Mouse (Mus musculus): Measurements from ENCODE around the gene Il24. TPM values are rescaled to one million over a fixed set of nuclear protein-coding genes. Genes with fewer than 3 reads are reported as not detected.

Il24 gene
- polyA plus RNA-seq (2016; fragmentation: Nextera tagmentation; extraction: Ambion mirVana), result not detected in 2 replicates

GRCm38 (mm10) chr1:130887354-130887753 lies at the start of gene Il24:
TSS of gene Il24 (minus strand) at chr1:130887454.
- no peaks in the 10 kb centered on the region for H3K4me1 ChIP-seq
- H3K9me3 ChIP-seq, result no peaks in the 10 kb centered on the region

DNA sequence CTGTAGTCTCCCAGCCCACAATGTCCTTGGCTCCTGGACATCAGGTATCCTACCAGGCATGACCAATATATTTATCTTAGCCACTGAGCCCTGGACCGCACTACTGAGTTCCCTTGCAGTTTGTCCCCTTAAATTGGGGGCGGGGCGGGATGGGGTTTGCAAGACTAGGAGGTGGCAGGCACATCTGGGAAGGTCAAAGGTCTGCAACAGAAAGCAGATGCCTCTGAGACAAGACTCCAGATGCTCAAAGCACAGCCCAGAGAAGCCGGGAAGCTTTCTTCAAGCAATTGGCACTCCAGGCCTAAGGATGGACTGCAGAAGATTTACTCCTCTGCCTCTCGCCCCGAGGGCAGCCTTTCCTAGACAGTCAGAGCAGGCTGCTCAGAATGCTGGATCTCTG lies 49.1 kb upstream of the Il24 start:
- Histone ChIP-seq H3K4me3 (no peak overlapping the region), H3K27me3 (ENCODE audit: poor library complexity, severe bottlenecking) (no peaks in the 10 kb centered on the region), H3K27ac (no peak overlapping the region), H3K4me1 (peaks cover 16% of the 10 kb centered on the region; the same call in 1 of the 2 replicates), H3K36me3 (replicated peaks) (no peaks in the 10 kb centered on the region), H3K9me3 (no peaks in the 10 kb centered on the region)
- 49% methylated on average over 6 of the region's 6 CpGs for WGBS
- peak; percentile 22 for DNase-seq (ENCODE audit: extremely low spot score, low spot score)

More at GRCm38 (mm10) chr1:130887354-130887753, at the start of gene Il24:
- no peaks in the 10 kb centered on the region for H3K36me3 ChIP-seq (replicated peaks)
- no peak within 1 kb of the TSS for H3K27ac ChIP-seq
- DNase-seq (ENCODE audit: extremely low spot score, low spot score), result no peak
- H3K27me3 ChIP-seq (ENCODE audit: poor library complexity, severe bottlenecking), result no peaks in the 10 kb centered on the region
- H3K4me3 ChIP-seq, result no peak within 1 kb of the TSS

- no peak for DNase-seq (ENCODE audit: extremely low spot score, low spot score)
- Histone ChIP-seq H3K27me3 (ENCODE audit: poor library complexity, severe bottlenecking) (no peaks in the 10 kb centered on the region), H3K27ac (no peak overlapping the region), H3K36me3 (replicated peaks) (no peaks in the 10 kb centered on the region), H3K4me1 (no peaks in the 10 kb centered on the region), H3K9me3 (no peaks in the 10 kb centered on the region), H3K4me3 (no peak overlapping the region)
These were observed 39.2 kb upstream of the Il24 start for GRCm38 (mm10) chr1:130926484-130926883.

- Histone ChIP-seq H3K4me1 (no peaks in the 10 kb centered on the region), H3K27ac (no peak overlapping the region), H3K4me3 (no peak overlapping the region), H3K27me3 (ENCODE audit: poor library complexity, severe bottlenecking) (no peaks in the 10 kb centered on the region), H3K9me3 (no peaks in the 10 kb centered on the region), H3K36me3 (replicated peaks) (no peaks in the 10 kb centered on the region)
- DNase-seq (ENCODE audit: extremely low spot score, low spot score), result no peak
- 67% methylated on average over 1 of the region's 1 CpGs for WGBS
These were observed 31.2 kb upstream of the Il24 start for GRCm38 (mm10) chr1:130918323-130918980.

DNA sequence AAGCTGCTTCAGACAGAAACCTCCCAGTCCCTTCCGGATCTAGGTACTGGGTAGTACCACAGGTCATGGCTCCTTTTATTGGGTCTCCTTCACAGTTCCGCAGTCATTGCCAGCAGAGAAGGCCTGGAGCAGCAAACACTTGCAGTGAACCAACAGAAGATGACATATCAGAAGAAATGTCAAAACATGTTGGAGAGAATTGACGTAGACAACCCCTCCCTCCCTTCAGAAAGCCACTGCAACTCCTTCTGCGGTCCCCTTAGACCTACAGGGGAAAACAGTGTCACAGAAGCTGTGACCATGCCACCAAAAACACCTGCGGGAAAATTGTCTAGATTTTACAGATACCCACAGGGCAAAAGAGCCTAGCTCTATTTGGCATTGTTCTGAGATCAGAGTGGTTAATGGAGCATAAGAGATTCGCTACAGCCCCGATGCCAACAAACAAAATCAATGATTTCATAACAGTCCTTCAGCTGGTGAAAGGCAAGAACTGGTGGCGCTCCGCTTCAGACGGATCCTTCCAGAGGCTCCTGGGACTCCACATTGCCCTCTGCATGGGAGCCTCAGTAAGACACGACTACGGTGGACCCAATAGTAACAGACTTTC lies 24.3 kb upstream of the Il24 start, which contains the start of gene Il20:
Il20 (minus strand) TSS at position 51 of the 610 bp plus-strand sequence.
- H3K36me3 ChIP-seq (replicated peaks), result no peaks in the 10 kb centered on the region
- DNase-seq (ENCODE audit: extremely low spot score, low spot score), result no peak
- no peaks in the 10 kb centered on the region for H3K4me1 ChIP-seq
- H3K9me3 ChIP-seq, result no peaks in the 10 kb centered on the region
- no peak within 1 kb of the TSS for H3K4me3 ChIP-seq
- no peak within 1 kb of the TSS for H3K27ac ChIP-seq
- H3K27me3 ChIP-seq (ENCODE audit: poor library complexity, severe bottlenecking), result no peaks in the 10 kb centered on the region
- WGBS, result 86% methylated on average over 12 of the region's 12 CpGs

- Histone ChIP-seq H3K27ac (no peak overlapping the region), H3K4me1 (no peaks in the 10 kb centered on the region), H3K4me3 (no peak overlapping the region), H3K9me3 (no peaks in the 10 kb centered on the region), H3K36me3 (replicated peaks) (no peaks in the 10 kb centered on the region), H3K27me3 (ENCODE audit: poor library complexity, severe bottlenecking) (no peaks in the 10 kb centered on the region)
- no peak for DNase-seq (ENCODE audit: extremely low spot score, low spot score)
- WGBS, result 84% methylated on average over 7 of the region's 7 CpGs
These were observed 15.3 kb upstream of the Il24 start for GRCm38 (mm10) chr1:130902505-130902904.

GRCm38 (mm10) chr1:130894468-130894867 lies 7.2 kb upstream of the Il24 start:
- WGBS, result 26% methylated on average over 6 of the region's 6 CpGs
- no peak overlapping the region for H3K4me3 ChIP-seq
- H3K27me3 ChIP-seq (ENCODE audit: poor library complexity, severe bottlenecking), result no peaks in the 10 kb centered on the region
- no peaks in the 10 kb centered on the region for H3K9me3 ChIP-seq
- no peak for DNase-seq (ENCODE audit: extremely low spot score, low spot score)
- no peak overlapping the region for H3K27ac ChIP-seq
- no peaks in the 10 kb centered on the region for H3K36me3 ChIP-seq (replicated peaks)
- H3K4me1 ChIP-seq, result no peaks in the 10 kb centered on the region; the same call in 1 of the 2 replicates

DNA sequence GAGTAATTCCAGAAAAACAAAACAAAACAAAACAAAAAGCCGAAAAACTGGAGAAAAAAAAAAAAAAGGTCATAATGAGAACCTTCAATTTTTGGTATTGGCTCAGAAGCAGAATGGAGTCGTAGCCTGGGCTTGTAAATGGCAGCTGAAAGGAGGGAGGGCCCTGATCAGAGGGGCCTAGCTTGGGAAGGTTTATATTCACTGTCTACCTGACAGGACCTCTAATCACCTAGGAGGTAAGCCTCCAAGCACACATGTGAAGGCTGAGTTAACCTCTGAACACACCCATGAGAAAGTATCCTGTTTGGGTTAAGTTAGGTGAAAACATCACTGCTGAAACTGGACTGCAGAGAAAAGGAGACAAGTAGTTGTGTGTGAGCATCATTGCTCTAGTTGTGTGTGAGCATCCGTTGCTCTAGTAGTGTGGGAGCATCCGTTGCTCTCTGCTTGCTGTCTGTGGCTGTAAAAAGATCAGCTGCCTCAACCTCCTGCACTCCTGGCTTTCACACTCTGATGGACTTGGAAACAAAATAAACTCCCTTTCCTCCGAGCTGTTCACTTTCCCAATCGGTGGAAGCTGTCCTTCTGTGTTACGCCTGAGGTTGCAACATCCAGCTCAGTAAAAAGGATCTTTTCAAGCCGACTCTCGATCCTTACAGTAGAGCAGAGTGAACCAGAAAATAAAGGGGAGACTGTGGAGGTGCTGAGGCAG lies 6.2 kb upstream of the Il24 start:
- no peak for DNase-seq (ENCODE audit: extremely low spot score, low spot score)
- no peaks in the 10 kb centered on the region for H3K36me3 ChIP-seq (replicated peaks)
- H3K4me1 ChIP-seq, result no peaks in the 10 kb centered on the region; the same call in 1 of the 2 replicates
- no peaks in the 10 kb centered on the region for H3K9me3 ChIP-seq
- WGBS, result 70% methylated on average over 9 of the region's 9 CpGs
- no peak overlapping the region for H3K27ac ChIP-seq
- no peak overlapping the region for H3K4me3 ChIP-seq
- H3K27me3 ChIP-seq (ENCODE audit: poor library complexity, severe bottlenecking), result no peaks in the 10 kb centered on the region

- no peaks in the 10 kb centered on the region for H3K27me3 ChIP-seq (ENCODE audit: poor library complexity, severe bottlenecking)
- H3K4me1 ChIP-seq, result no peaks in the 10 kb centered on the region; the same call in 1 of the 2 replicates
- no peaks in the 10 kb centered on the region for H3K9me3 ChIP-seq
- H3K36me3 ChIP-seq (replicated peaks), result no peaks in the 10 kb centered on the region
- H3K27ac ChIP-seq, result no peak overlapping the region
- WGBS, result 74% methylated on average over 1 of the region's 1 CpGs
- no peak overlapping the region for H3K4me3 ChIP-seq
- no peak for DNase-seq (ENCODE audit: extremely low spot score, low spot score)
These were observed 5.2 kb upstream of the Il24 start for GRCm38 (mm10) chr1:130892446-130892845.

DNA sequence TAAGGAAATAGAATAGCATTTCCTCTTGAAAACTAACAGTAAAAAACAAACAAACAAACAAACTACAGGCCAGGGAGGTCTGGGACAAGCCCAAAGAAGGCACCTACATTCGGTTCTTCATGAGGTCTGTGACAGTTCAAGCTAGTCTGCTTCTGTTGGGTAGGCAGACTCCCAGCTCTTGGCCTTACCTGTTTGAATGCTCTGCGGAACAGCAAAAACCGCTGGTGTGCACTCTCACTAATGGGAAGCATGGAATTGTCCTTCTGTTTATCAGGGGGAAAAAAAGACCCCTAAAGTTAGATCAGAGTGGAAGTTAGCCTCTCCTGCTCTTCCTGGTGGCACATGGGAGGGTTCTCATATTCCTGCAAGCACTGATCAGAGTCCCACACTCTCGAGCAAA lies 4.1 kb downstream of the Il24 start:
- Histone ChIP-seq H3K4me1 (peaks cover 6% of the 10 kb centered on the region), H3K9me3 (no peaks in the 10 kb centered on the region), H3K27me3 (ENCODE audit: poor library complexity, severe bottlenecking) (peaks cover 26% of the 10 kb centered on the region), H3K27ac (no peak overlapping the region), H3K4me3 (no peak overlapping the region), H3K36me3 (replicated peaks) (no peaks in the 10 kb centered on the region)
- WGBS, result 87% methylated on average over 4 of the region's 4 CpGs
- no peak for DNase-seq (ENCODE audit: extremely low spot score, low spot score)

GRCm38 (mm10) chr1:130879927-130880326 lies 7.3 kb downstream of the Il24 start:
- Histone ChIP-seq H3K27ac (no peak overlapping the region), H3K36me3 (replicated peaks) (no peaks in the 10 kb centered on the region), H3K4me1 (peaks cover 10% of the 10 kb centered on the region), H3K27me3 (ENCODE audit: poor library complexity, severe bottlenecking) (peaks cover 38% of the 10 kb centered on the region), H3K9me3 (no peaks in the 10 kb centered on the region), H3K4me3 (no peak overlapping the region)
- no peak for DNase-seq (ENCODE audit: extremely low spot score, low spot score)
- 94% methylated on average over 7 of the region's 7 CpGs for WGBS

DNA sequence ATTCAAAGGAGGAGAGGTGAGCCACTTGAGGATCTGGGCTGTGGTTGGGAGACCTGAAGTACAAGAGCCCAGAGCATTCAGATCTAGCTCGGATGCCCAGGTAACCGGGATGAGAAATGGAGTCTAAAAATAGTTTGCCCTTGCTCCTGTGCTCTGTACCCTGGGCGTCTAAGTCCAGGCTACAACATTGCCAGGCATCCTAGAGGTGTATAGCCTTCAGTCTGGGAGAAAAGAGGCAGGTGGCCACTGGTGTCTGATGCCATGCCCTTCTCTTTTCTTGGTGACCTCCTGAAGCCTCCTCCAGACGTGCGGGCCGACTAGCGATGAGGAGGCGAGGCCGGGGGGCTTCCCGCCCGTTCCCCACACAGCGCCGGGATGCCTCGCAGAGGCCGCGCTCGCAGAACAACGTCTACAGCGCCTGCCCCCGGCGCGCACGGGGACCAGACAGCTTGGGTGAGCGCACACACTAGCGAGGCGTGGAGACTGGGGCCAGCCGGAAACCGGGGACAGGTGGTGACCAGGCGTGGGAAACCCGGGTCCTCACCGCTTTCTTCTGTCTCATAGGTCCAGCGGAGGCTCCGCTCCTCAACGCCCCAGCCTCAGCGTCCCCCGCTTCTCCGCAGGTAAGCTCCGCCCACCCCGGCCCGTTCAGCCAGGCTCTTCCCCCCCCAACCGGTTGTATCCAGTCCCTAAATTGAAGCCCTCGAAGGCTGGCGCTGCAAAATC lies 9.2 kb downstream of the Il24 start:
- peaks cover 38% of the 10 kb centered on the region for H3K27me3 ChIP-seq (ENCODE audit: poor library complexity, severe bottlenecking)
- 3% methylated on average over 43 of the region's 43 CpGs for WGBS
- H3K4me3 ChIP-seq, result peak overlapping the region; percentile 60
- no peaks in the 10 kb centered on the region for H3K9me3 ChIP-seq
- peak; percentile 42 for DNase-seq (ENCODE audit: extremely low spot score, low spot score)
- peaks cover 10% of the 10 kb centered on the region for H3K4me1 ChIP-seq
- H3K36me3 ChIP-seq (replicated peaks), result no peaks in the 10 kb centered on the region
- peak overlapping the region; percentile 66 for H3K27ac ChIP-seq
